Mouse (Mus musculus) mouse embryonic stem cell (cell line): ENCODE results near the gene C1rb.
"Not testable (repeated sequence)": the region's sequence is repeated elsewhere in the genome, so short reads cannot be mapped to it uniquely, and the experiment has no call there.

Experiments
- in situ Hi-C, 2 experiments: fragments of 300-500 bp; cut with MboI; formaldehyde crosslinking; loops; 1 replicate in 1 of 2; 3 replicates in 1 of 2; pipeline ENCODE4 v1.14.3; 2019 to 2020; ENCODE audit warnings: low sequenced_read_pairs in 2 of 2, low pct_unique_long_range_greater_than_20kb in 1 of 2, mixed read lengths in 1 of 2; ENCODE audit not compliant: unreplicated experiment in 1 of 2

The C1rb gene

DNA sequence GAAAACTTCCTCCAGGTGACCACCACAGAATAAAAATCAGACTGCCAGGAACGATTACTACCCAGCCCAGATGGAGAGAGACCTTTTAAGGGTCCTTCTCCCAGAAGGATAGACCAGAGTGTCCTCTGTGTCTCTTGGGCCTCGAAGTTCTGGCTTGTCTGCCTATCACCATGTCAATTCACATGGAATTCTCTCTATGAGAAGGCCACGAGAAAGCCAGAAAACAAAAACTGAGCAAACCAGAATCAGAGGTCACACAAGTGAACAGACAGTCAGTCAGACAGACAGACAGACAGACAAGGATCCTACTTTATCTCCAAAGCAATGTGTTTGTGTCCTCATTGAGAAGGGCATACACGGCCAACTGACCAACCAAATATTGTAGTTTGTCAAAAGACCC, 16.2 kb downstream of the C1rb start:
- in situ Hi-C loops = no loop called here

DNA sequence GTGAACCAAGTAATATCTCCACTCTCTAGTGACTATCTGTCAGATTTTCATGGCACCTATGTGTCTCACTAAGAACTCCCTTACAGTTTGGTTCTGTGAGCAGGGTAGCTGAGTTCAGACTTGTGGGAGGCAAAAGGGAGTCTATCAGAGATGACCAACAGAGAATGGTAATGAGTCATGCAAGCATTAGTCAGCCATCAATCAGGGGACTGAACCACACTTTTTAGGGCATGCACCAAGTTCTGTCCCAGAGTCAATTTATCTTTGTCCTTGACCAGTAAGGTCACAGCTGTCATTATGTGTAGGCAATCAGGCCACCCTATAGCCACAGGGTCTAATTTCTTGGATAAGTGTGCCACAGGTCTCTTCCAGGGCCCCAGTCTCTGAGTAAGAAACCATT, 18.7 kb downstream of the C1rb start:
- in situ Hi-C loops = no loop called here

DNA sequence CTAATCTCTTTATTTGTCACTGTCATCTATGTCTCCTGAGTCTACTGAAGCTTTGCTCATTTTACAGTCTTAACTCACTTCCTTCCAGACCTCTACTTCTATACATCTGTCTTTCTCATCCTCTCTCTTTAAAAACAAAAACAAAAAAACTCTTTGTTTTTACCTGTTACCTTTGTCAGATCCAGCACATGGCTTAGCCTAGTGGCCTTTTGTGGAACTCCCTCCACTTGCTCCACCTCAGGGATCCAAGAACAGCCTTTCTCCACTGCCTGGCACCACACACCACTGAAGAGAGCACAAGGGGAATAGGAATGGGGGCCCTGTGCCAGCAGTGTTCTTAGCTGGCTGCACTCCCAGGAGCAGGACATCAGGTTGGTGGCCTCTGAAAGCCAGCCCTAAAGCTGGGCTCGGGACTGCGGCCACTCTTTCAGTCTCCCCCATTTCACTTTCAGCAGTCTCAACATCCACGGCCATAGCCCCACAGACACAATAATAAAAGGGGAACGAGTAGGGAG, 22.1 kb downstream of the C1rb start:
- in situ Hi-C loops = no loop called here

DNA sequence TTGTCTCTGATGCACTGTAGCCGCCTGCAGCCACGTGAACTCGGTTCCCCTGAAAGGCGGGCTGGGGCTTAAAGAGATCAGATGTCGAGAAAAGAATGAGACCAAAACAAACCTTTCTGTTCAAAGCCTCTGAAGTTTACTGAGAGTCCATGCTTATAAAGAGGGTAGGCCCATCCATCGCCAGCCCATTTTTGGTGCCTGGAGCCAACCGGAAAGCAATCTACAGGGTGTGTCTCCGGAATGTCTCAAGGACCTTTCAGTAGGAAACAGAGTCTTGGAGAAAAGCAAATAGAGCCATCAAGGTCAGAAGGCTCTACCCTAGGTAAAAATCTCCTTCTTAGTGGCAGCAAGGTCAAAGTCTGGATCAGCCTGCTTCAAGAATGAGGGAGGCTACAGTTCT, 23.0 kb downstream of the C1rb start:
- in situ Hi-C loops = no loop called here

DNA sequence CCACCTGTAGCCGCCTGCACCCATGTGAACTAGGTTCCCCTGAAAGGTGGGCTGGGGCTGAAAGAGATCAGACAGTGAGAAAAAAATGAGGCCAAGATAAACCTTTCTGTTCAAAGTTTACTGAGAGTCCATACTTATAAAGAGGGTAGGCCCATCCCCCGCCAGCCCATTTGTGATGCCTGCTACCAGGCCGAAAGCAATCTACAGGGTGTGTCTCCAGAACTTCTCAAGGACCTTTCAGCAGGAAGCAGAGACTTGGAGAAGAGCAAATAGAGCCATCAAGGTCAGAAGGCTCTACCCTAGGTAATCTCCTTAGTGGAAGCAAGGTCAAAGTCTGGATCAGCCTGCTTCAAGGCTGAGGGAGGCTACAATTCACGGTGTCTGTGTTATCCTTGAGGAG, 31.9 kb downstream of the C1rb start:
- in situ Hi-C loops = no loop called here

DNA sequence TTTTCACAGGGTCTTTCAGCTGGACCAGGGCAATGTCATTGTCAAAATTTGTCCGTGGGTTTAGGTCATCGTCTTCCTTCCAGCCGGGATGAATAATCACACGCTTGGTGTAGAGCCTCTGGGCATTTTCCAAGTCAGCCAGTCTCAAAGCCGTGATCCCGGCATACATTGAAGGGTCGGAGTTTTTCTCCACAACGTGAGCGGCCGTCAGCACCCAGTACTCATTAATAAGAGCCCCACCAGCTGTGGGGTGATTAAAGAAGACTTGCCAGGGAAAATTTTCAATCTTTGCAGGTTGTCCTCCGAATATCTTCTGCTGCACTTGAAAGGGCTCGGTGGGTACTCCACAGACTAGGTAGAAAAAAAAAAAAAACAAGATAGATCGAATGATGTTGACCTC, 55.5 kb downstream of the C1rb start:
- in situ Hi-C loops = no loop called here

DNA sequence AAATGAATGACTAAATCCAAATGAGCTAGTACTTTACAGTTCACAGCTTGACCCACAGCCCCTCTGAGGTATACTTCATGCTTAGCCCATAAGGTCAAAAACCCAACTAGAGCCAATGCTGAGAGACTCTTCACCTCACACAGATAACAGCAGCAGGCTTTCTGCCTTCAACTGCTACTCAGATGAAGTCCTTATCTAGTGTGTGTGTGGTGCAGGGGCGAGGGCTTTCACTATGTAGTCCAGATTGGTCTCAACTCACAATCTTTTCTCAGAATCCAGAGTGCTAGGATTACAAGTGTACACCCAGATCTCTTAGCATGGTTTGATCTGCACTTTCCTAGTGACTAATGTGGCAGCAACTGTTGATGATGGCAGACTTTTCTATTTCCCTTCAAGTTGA, 56.1 kb downstream of the C1rb start:
- in situ Hi-C loops = not testable (repeated sequence)

DNA sequence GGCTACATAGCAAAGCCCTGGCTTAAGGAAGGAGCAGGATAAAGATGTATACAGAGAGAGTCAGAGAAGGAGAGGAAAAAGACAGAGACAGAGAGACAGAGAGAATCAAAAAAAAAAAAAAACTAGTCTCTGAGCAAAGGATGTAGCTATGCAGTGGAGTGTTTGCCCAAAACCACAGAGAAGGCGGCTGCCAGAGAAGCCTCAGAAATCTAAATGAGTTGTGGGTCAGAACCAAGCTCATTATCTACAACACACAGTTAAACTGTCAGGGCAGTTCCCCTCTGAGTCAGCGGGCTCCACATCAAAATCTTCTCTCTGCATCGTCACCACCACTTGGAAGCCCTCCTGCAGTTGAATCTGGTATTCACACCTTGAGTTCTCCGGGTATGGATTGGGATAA, 60.7 kb downstream of the C1rb start:
- in situ Hi-C loops = no loop called here
